Mouse (Mus musculus): ENCODE data around the gene Tbc1d22a.

DNA sequence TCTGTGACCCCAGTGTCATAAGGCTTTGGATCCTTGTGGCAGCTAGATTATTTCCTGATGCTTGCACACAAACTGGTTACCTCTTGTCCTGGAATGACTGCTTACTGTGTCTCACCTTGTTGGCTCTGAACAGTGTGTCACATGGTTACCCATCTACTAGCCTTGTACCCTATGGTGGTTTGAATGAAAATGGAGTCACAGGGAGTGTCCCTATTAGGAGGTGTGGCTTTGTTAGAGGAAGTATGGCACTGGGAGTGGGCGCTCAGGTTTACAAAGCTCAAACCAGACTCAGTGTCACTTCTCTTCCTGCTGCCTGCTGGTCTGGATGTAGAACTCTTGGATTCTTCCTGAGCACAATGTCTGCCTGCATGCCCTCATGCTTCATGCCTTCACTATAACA is 69.0 kb downstream of the Tbc1d22a start:
- TF ChIP-seq CTCF (IDR thresholded peaks at IDR 0.05; ENCODE audit: borderline replicate concordance, control insufficient read depth, extremely low read depth, insufficient read depth, low read length, poor library complexity) = no peak
- TF ChIP-seq POLR2A (IDR thresholded peaks at IDR 0.05; ENCODE audit: control insufficient read depth, extremely low read depth, insufficient read depth, low read length, poor library complexity) = no peak

Measured in thymus, adult 2 months (tissue).